ENCODE assay signal across 10 mouse cellular contexts in the genomic region with DNA sequence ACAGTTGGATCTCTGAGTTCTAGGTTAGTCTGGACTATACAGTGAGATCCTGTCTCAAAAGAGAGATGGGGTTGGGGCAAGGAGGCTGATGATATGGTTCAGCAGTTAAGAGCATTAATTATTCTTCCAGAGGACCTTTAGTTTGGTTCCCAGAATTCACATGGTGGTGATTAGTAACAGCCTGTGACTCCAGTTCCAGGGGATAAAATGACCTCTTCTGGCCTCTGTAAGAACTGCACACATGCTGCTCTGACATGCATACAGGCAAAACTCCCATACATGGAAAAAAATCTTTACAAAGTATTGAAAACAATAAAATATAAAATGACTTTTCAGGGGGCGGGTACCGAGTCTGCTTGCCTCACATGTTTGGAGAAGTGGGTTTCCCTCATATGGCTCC. TPM values are rescaled to one million over a fixed set of nuclear protein-coding genes. Genes with fewer than 3 reads are reported as not detected.
DNase-seq lines count a peak whose midpoint lies in the region; ATAC-seq and TF ChIP-seq lines count a peak whose summit lies in the region.
"Had no signal": no experiment of that assay in that cellular context is flagged by ENCODE, and none has a peak within 500 bp of the region (broad histone marks: within the 10 kb centered on the region; RNA-seq: fewer than 3 reads in every experiment).

No protein-coding gene starts in this region.

- H3K9me3 ChIP-seq in hindbrain, embryonic 14.5 days (ENCODE audit: control insufficient read depth, low read length): no peaks in the 10 kb centered on the region
- no peaks in the 10 kb centered on the region for H3K9me3 ChIP-seq in hindbrain, embryonic 13.5 days
- H3K9me3 ChIP-seq: heart, embryonic 12.5 days had no signal

- 96% methylated on average over 2 of the region's 2 CpGs for WGBS in hindbrain, embryonic 14.5 days
- 91% methylated on average over 2 of the region's 2 CpGs for WGBS in hindbrain, embryonic 13.5 days

- H3K4me2 ChIP-seq in hindbrain, embryonic 14.5 days (replicated peaks): no peak overlapping the region
- H3K4me2 ChIP-seq in hindbrain, embryonic 13.5 days: no peak overlapping the region
- H3K4me2 ChIP-seq: heart, embryonic 12.5 days had no signal

- no peak overlapping the region for H3K9ac ChIP-seq in hindbrain, embryonic 14.5 days
- no peak overlapping the region for H3K9ac ChIP-seq in hindbrain, embryonic 13.5 days
- H3K9ac ChIP-seq: heart, embryonic 12.5 days had no signal

- TF ChIP-seq CTCF in embryonic fibroblast, embryonic 13.5 days (IDR thresholded peaks at IDR 0.05; ENCODE audit: borderline replicate concordance, insufficient read depth, low read length): no peak

- no peak for ATAC-seq in hindbrain, embryonic 14.5 days (ENCODE audit: low FRiP score)
- ATAC-seq in hindbrain, embryonic 13.5 days (ENCODE audit: low FRiP score): no peak

- H3K36me3 ChIP-seq in hindbrain, embryonic 14.5 days (replicated peaks; ENCODE audit: control insufficient read depth, insufficient read depth): peaks cover 25% of the 10 kb centered on the region
- H3K36me3 ChIP-seq in hindbrain, embryonic 13.5 days: peaks cover 18% of the 10 kb centered on the region

- no peak for TF ChIP-seq POLR2A in embryonic fibroblast, embryonic 13.5 days (IDR thresholded peaks at IDR 0.05; ENCODE audit: low read depth, low read length)

- no peaks in the 10 kb centered on the region for H3K27me3 ChIP-seq in hindbrain, embryonic 14.5 days (ENCODE audit: control insufficient read depth, insufficient read depth, low read length)
- no peaks in the 10 kb centered on the region; the same call in 1 of the 2 replicates for H3K27me3 ChIP-seq in hindbrain, embryonic 13.5 days
- H3K27me3 ChIP-seq: heart, embryonic 12.5 days had no signal

- DNase-seq in hindbrain, embryonic 14.5 days (ENCODE audit: low spot score): peak; percentile 46
- peak; percentile 65 for DNase-seq in thymus, postnatal 14 days
- DNase-seq in thymus, postnatal 0 days (ENCODE audit: low spot score): no peak
- peak; percentile 56 for DNase-seq in thymus, postnatal 4 days
- no peak for DNase-seq in layer of hippocampus, adult 8-10 months (ENCODE audit: low spot score in 2 of 2)
- no peak for DNase-seq in gastrocnemius, postnatal 4 days (ENCODE audit: low spot score in 2 of 2)

- peaks cover 20% of the 10 kb centered on the region for H3K4me1 ChIP-seq in hindbrain, embryonic 14.5 days (replicated peaks; ENCODE audit: control insufficient read depth, insufficient read depth, low read length)
- H3K4me1 ChIP-seq in hindbrain, embryonic 13.5 days (replicated peaks): peaks cover 37% of the 10 kb centered on the region
- H3K4me1 ChIP-seq in embryonic fibroblast, embryonic 13.5 days (ENCODE audit: control insufficient read depth, insufficient read depth, low read length): peaks cover 33% of the 10 kb centered on the region

- no peak overlapping the region for H3K27ac ChIP-seq in hindbrain, embryonic 14.5 days
- H3K27ac ChIP-seq in hindbrain, embryonic 13.5 days: no peak overlapping the region
- H3K27ac ChIP-seq in embryonic fibroblast, embryonic 13.5 days (ENCODE audit: insufficient read depth, low read length): peak overlapping the region; percentile 51; the same call in 1 of the 2 replicates

- H3K4me3 ChIP-seq in hindbrain, embryonic 14.5 days (replicated peaks; ENCODE audit: low read length): no peak overlapping the region
- H3K4me3 ChIP-seq in hindbrain, embryonic 13.5 days: no peak overlapping the region
- H3K4me3 ChIP-seq in embryonic fibroblast, embryonic 13.5 days (ENCODE audit: insufficient read depth, low read length): no peak overlapping the region
- H3K4me3 ChIP-seq: heart, embryonic 12.5 days had no signal

RNA-seq across cellular contexts. Expression of a gene that starts 3.1 kb away (rescaled TPM):
- 61.3 and 66.0 TPM in 2 replicates for polyA plus RNA-seq in hindbrain, embryonic 14.5 days (2014; fragmentation: Nextera tagmentation; extraction: Ambion mirVana)
- polyA plus RNA-seq in hindbrain, embryonic 13.5 days (2015; fragmentation: Nextera tagmentation; extraction: Ambion mirVana): 68.5 and 69.7 TPM in 2 replicates
- polyA plus RNA-seq in thymus, postnatal 0 days (2015; fragmentation: Nextera tagmentation; extraction: Ambion mirVana): 51.5 and 54.4 TPM in 2 replicates
- polyA plus RNA-seq in embryonic fibroblast, embryonic 13.5 days (2011; ENCODE audit: insufficient read length, low read depth, missing spikeins): 47.2 and 48.3 TPM in 2 replicates
- total RNA-seq in layer of hippocampus, adult 8-10 months (2022): 10 to 100 TPM; 64.8 to 71.2 (median 67.6) TPM
- total RNA-seq in gastrocnemius, postnatal 4 days (2021): 10 to 100 TPM; 52.0 to 55.7 TPM

RNA-seq across cellular contexts. Expression of a gene that starts 3.3 kb away (rescaled TPM):
- polyA plus RNA-seq in hindbrain, embryonic 14.5 days (2014; fragmentation: Nextera tagmentation; extraction: Ambion mirVana): 237 and 253 TPM in 2 replicates
- polyA plus RNA-seq in hindbrain, embryonic 13.5 days (2015; fragmentation: Nextera tagmentation; extraction: Ambion mirVana): 322 and 323 TPM in 2 replicates
- polyA plus RNA-seq in thymus, postnatal 0 days (2015; fragmentation: Nextera tagmentation; extraction: Ambion mirVana): 217 and 222 TPM in 2 replicates
- 152 and 169 TPM in 2 replicates for polyA plus RNA-seq in embryonic fibroblast, embryonic 13.5 days (2011; ENCODE audit: insufficient read length, low read depth, missing spikeins)
- 100 to 1,000 TPM; 308 to 358 (median 327) TPM for total RNA-seq in layer of hippocampus, adult 8-10 months (2022)
- 100 to 1,000 TPM; 344 to 358 TPM for total RNA-seq in gastrocnemius, postnatal 4 days (2021)

RNA-seq across cellular contexts. Expression of a gene that starts 19.3 kb away (rescaled TPM):
- polyA plus RNA-seq in hindbrain, embryonic 14.5 days (2014; fragmentation: Nextera tagmentation; extraction: Ambion mirVana): not detected in 2 replicates
- 0.48 TPM in 1 of 2 replicates, not detected in the other for polyA plus RNA-seq in hindbrain, embryonic 13.5 days (2015; fragmentation: Nextera tagmentation; extraction: Ambion mirVana)
- polyA plus RNA-seq in thymus, postnatal 0 days (2015; fragmentation: Nextera tagmentation; extraction: Ambion mirVana): 0.47 TPM in 1 of 2 replicates, not detected in the other
- polyA plus RNA-seq in embryonic fibroblast, embryonic 13.5 days (2011; ENCODE audit: insufficient read length, low read depth, missing spikeins): 13.4 and 35.0 TPM in 2 replicates
- under 1 TPM; 0.20 to 0.67 (median 0.29) TPM for total RNA-seq in layer of hippocampus, adult 8-10 months (2022)
- not detected for total RNA-seq in gastrocnemius, postnatal 4 days (2021)
- polyA plus RNA-seq: heart, embryonic 12.5 days; liver, embryonic 16.5 days had no signal

RNA-seq across cellular contexts. Expression of a gene that starts 25.8 kb away (rescaled TPM):
- polyA plus RNA-seq in hindbrain, embryonic 14.5 days (2014; fragmentation: Nextera tagmentation; extraction: Ambion mirVana): not detected in 2 replicates
- 0.18 TPM in 1 of 2 replicates, not detected in the other for polyA plus RNA-seq in hindbrain, embryonic 13.5 days (2015; fragmentation: Nextera tagmentation; extraction: Ambion mirVana)
- polyA plus RNA-seq in thymus, postnatal 0 days (2015; fragmentation: Nextera tagmentation; extraction: Ambion mirVana): 1.9 TPM in 2 replicates
- polyA plus RNA-seq in embryonic fibroblast, embryonic 13.5 days (2011; ENCODE audit: insufficient read length, low read depth, missing spikeins): not detected in 2 replicates
- under 1 TPM in 3 of 4 experiments, not detected in 1; 0.34 to 0.63 (median 0.37) TPM for total RNA-seq in layer of hippocampus, adult 8-10 months (2022)
- total RNA-seq in gastrocnemius, postnatal 4 days (2021): not detected

RNA-seq across cellular contexts. Expression of a gene that starts 29.6 kb away (rescaled TPM):
- polyA plus RNA-seq in hindbrain, embryonic 14.5 days (2014; fragmentation: Nextera tagmentation; extraction: Ambion mirVana): 10.4 and 10.9 TPM in 2 replicates
- polyA plus RNA-seq in hindbrain, embryonic 13.5 days (2015; fragmentation: Nextera tagmentation; extraction: Ambion mirVana): 9.6 and 10.2 TPM in 2 replicates
- 7.3 and 8.2 TPM in 2 replicates for polyA plus RNA-seq in thymus, postnatal 0 days (2015; fragmentation: Nextera tagmentation; extraction: Ambion mirVana)
- 3.0 and 5.2 TPM in 2 replicates for polyA plus RNA-seq in embryonic fibroblast, embryonic 13.5 days (2011; ENCODE audit: insufficient read length, low read depth, missing spikeins)
- 10 to 100 TPM; 31.7 to 33.1 (median 32.4) TPM for total RNA-seq in layer of hippocampus, adult 8-10 months (2022)
- total RNA-seq in gastrocnemius, postnatal 4 days (2021): 1 to 10 TPM; 8.0 to 8.4 TPM

Comparison
In these comparisons a context has a peak if more than half of its experiments do, and no peak if none do; other contexts are left out.
1. DNase-seq: peak in hindbrain, embryonic 14.5 days (single experiment), thymus, postnatal 14 days (single experiment) and thymus, postnatal 4 days (single experiment); none in thymus, postnatal 0 days (single experiment), layer of hippocampus, adult 8-10 months (0 of 2) and gastrocnemius, postnatal 4 days (0 of 2).